Mouse (Mus musculus): Measurements from ENCODE around the gene Mustn1. TPM values are rescaled to one million over a fixed set of nuclear protein-coding genes. Genes with fewer than 3 reads are reported as not detected.

The Mustn1 gene
- 4.9 and 7.3 TPM in 2 replicates for polyA plus RNA-seq (2012; rRNA removed)

DNA sequence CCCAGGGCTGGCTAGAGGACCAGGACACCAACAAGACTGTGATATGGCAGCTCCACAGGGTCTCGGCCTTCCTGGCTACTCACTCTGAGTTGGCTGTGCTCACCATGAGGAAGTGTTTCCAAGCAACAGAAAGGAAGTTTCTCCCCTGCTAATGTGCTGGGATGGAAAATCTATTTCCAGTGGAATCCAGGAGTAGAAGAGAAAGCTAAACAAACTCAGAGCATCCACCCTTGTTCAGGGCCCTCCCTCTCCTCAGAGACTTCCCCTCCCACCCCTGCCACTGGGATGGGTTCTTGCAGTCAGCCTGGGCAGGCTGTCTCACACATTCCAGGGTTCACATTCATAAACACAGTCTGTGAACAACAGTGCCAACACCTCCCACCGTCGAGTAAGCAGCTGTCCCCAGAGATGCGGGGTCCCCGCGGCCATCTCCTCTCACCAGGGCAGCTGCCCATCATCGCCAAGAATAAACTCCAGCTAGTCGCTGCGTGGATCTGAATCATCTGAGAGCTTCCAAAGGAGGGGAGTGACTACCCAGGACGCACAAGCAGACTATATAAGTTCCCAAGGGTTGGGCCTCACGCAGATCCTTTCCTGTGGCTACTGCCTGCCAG is at the start of gene Mustn1:
Gene Mustn1, plus strand, starts transcription at position 243 of the 614 bp plus-strand sequence.
- Histone ChIP-seq H3K27ac (ENCODE audit: insufficient read depth, low read length) (no peak within 1 kb of the TSS), H3K4me1 (ENCODE audit: control insufficient read depth, insufficient read depth, insufficient read length) (no peaks in the 10 kb centered on the region), H3K27me3 (ENCODE audit: control insufficient read depth, insufficient read depth, low read length) (no peaks in the 10 kb centered on the region), H3K4me3 (ENCODE audit: extremely low read depth, insufficient read depth, insufficient read length) (no peak within 1 kb of the TSS), H3K36me3 (ENCODE audit: control insufficient read depth, insufficient read depth, low read length) (peaks cover 6% of the 10 kb centered on the region)
- 86% methylated on average over 11 of the region's 11 CpGs for whole genome bisulfite sequencing
- no peak for TF ChIP-seq POLR2A (IDR thresholded peaks at IDR 0.05; ENCODE audit: low read depth, low read length)
- no peak for TF ChIP-seq CTCF (IDR thresholded peaks at IDR 0.05; ENCODE audit: extremely low read depth, insufficient read depth, insufficient read length, insufficient replicate concordance)
- no peak for DNase-seq (ENCODE audit: low read depth in 1 of 2, low spot score in 2 of 2)

DNA sequence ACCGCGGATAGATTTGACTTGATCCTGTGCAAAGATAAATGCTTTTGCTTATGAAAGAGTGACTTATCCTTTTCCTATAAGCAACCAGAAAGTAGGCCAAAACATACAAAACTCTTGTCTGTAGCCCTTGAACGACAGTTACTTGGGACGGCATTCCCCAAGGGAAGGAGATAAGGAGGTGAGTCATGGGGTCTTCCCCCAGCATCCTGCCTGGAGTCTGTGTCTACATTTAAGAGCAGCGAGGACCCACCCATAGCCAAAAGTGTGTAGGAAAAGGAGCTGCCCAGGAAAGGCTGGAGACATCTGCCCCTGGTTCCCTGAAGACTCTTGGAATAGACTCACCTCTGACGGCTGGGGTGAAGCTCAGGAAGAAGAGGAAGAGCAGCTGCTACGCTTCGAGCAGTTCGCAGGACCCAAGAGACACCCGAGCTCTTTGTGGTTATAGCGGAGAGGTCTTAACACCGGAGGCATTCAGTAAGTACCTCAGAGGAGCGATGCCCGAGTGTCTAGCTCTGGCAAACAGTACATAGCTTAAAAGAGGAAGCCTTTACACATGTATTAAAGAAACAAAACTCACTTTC is 41.5 kb upstream of the Mustn1 start:
- TF ChIP-seq POLR2A (IDR thresholded peaks at IDR 0.05; ENCODE audit: low read depth, low read length) (no peak), CTCF (IDR thresholded peaks at IDR 0.05; ENCODE audit: extremely low read depth, insufficient read depth, insufficient read length, insufficient replicate concordance) (no peak)
- WGBS, result 51% methylated on average over 14 of the region's 14 CpGs
- no peaks in the 10 kb centered on the region; the same call in 1 of the 2 replicates for H3K4me1 ChIP-seq (ENCODE audit: control insufficient read depth, insufficient read depth, insufficient read length)
- no peak overlapping the region for H3K4me3 ChIP-seq (ENCODE audit: extremely low read depth, insufficient read depth, insufficient read length)
- DNase-seq (ENCODE audit: low read depth in 1 of 2, low spot score in 2 of 2), result peak in 1 of 2 experiments; percentile 5
- no peak overlapping the region for H3K27ac ChIP-seq (ENCODE audit: insufficient read depth, low read length)
- no peaks in the 10 kb centered on the region for H3K27me3 ChIP-seq (ENCODE audit: control insufficient read depth, insufficient read depth, low read length)
- 0 out of 2 replicates have a peak, but pooled peaks cover 1% of the 10 kb centered on the region for H3K36me3 ChIP-seq (ENCODE audit: control insufficient read depth, insufficient read depth, low read length)

DNA sequence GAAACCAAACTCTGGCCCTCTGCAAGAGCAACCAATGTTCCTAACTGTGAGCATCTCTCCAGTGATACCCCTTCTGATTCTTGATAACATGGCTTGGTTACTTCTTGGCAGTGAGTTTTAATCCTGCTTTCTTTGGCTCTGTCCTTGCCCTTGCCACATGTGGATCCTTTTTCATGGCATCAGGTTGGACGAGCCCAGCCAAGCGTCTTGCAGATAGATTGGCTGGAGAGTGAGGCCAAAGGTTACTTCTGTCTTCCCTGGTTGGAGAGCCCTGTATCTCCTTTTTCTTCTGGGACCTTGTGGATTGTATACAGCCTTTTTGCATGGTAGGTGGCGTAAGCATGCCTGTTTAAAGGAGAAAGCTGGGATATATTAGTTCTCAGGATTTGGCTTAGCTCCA is 35.3 kb upstream of the Mustn1 start:
- Histone ChIP-seq H3K4me1 (ENCODE audit: control insufficient read depth, insufficient read depth, insufficient read length) (no peaks in the 10 kb centered on the region), H3K36me3 (ENCODE audit: control insufficient read depth, insufficient read depth, low read length) (no peaks in the 10 kb centered on the region), H3K4me3 (ENCODE audit: extremely low read depth, insufficient read depth, insufficient read length) (no peak overlapping the region), H3K27me3 (ENCODE audit: control insufficient read depth, insufficient read depth, low read length) (no peaks in the 10 kb centered on the region), H3K27ac (ENCODE audit: insufficient read depth, low read length) (no peak overlapping the region)
- DNase-seq (ENCODE audit: low read depth in 1 of 2, low spot score in 2 of 2), result no peak
- TF ChIP-seq CTCF (IDR thresholded peaks at IDR 0.05; ENCODE audit: extremely low read depth, insufficient read depth, insufficient read length, insufficient replicate concordance), result no peak
- TF ChIP-seq POLR2A (IDR thresholded peaks at IDR 0.05; ENCODE audit: low read depth, low read length), result no peak
- WGBS, result 97% methylated on average over 3 of the region's 3 CpGs

DNA sequence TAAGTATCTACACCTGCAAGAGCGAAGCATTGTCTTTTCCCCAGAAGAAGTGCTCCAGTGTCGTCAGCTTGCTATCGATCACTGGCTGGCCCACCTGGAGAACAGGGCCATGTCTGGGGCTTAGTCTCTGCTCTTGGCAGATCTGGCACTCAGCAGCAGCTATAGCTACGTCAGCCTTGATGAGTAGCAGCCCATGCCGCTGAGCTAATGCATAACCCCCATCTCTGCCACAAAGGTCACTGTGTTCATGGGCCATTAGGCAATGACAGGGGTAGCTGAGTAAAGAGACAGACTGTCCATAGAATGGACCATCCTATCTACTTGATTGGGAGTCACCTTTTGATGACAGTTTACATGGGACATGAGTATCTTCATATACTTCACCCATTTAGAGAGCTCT is 28.5 kb upstream of the Mustn1 start:
- no peak overlapping the region for H3K27ac ChIP-seq (ENCODE audit: insufficient read depth, low read length)
- H3K27me3 ChIP-seq (ENCODE audit: control insufficient read depth, insufficient read depth, low read length), result no peaks in the 10 kb centered on the region
- no peak overlapping the region for H3K4me3 ChIP-seq (ENCODE audit: extremely low read depth, insufficient read depth, insufficient read length)
- WGBS, result 93% methylated on average over 5 of the region's 5 CpGs
- DNase-seq (ENCODE audit: low read depth in 1 of 2, low spot score in 2 of 2), result no peak
- TF ChIP-seq POLR2A (IDR thresholded peaks at IDR 0.05; ENCODE audit: low read depth, low read length) (no peak), CTCF (IDR thresholded peaks at IDR 0.05; ENCODE audit: extremely low read depth, insufficient read depth, insufficient read length, insufficient replicate concordance) (no peak)
- H3K36me3 ChIP-seq (ENCODE audit: control insufficient read depth, insufficient read depth, low read length), result no peaks in the 10 kb centered on the region
- no peaks in the 10 kb centered on the region for H3K4me1 ChIP-seq (ENCODE audit: control insufficient read depth, insufficient read depth, insufficient read length)

DNA sequence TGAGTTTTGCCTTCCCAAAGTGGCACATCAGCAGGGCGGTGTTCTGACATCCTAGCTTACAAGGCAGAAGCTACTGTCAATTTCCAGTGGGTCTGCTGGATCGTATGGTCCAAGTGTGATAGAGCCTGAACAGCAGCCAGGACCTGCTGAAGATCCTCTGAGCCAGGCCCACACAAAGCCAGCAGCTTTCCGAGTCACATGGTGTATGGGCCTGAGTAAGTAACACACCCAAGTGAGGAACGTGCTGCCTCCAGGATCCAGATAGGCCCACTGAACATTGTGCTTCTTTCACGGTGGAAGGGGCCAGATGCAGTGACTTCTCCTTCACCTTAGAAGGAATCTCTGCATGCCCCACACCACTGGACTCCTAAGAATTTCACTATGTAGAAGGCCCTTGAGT is 26.7 kb upstream of the Mustn1 start:
- Histone ChIP-seq H3K27me3 (ENCODE audit: control insufficient read depth, insufficient read depth, low read length) (no peaks in the 10 kb centered on the region), H3K4me3 (ENCODE audit: extremely low read depth, insufficient read depth, insufficient read length) (no peak overlapping the region), H3K36me3 (ENCODE audit: control insufficient read depth, insufficient read depth, low read length) (no peaks in the 10 kb centered on the region), H3K4me1 (ENCODE audit: control insufficient read depth, insufficient read depth, insufficient read length) (no peaks in the 10 kb centered on the region), H3K27ac (ENCODE audit: insufficient read depth, low read length) (no peak overlapping the region)
- 91% methylated on average over 5 of the region's 5 CpGs for WGBS
- DNase-seq (ENCODE audit: low read depth in 1 of 2, low spot score in 2 of 2), result no peak
- TF ChIP-seq POLR2A (IDR thresholded peaks at IDR 0.05; ENCODE audit: low read depth, low read length), result no peak
- TF ChIP-seq CTCF (IDR thresholded peaks at IDR 0.05; ENCODE audit: extremely low read depth, insufficient read depth, insufficient read length, insufficient replicate concordance), result no peak

DNA sequence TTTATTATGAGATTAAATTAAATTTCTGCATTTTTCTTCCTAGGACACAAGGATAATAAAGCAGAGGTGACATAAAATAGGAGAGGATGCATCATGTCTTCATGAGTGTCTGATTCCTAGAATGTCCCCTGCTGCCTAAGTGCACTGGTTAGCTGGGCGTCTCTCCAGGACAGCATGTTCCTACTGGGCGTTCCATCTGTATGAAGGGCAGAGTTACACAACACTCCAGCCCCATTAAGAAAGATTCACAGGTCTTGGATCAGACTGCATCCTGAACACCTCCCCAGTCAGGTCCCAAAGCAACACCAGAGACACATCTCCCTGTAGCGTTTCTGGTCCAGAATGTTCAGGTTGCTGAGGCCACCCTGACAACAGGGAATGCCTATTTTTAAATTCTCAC is 23.7 kb upstream of the Mustn1 start:
- no peak for DNase-seq (ENCODE audit: low read depth in 1 of 2, low spot score in 2 of 2)
- no peak for TF ChIP-seq CTCF (IDR thresholded peaks at IDR 0.05; ENCODE audit: extremely low read depth, insufficient read depth, insufficient read length, insufficient replicate concordance)
- TF ChIP-seq POLR2A (IDR thresholded peaks at IDR 0.05; ENCODE audit: low read depth, low read length), result no peak
- Histone ChIP-seq H3K27me3 (ENCODE audit: control insufficient read depth, insufficient read depth, low read length) (no peaks in the 10 kb centered on the region), H3K27ac (ENCODE audit: insufficient read depth, low read length) (no peak overlapping the region), H3K4me1 (ENCODE audit: control insufficient read depth, insufficient read depth, insufficient read length) (no peaks in the 10 kb centered on the region), H3K36me3 (ENCODE audit: control insufficient read depth, insufficient read depth, low read length) (no peaks in the 10 kb centered on the region), H3K4me3 (ENCODE audit: extremely low read depth, insufficient read depth, insufficient read length) (no peak overlapping the region)
- WGBS, result 89% methylated on average over 3 of the region's 3 CpGs

DNA sequence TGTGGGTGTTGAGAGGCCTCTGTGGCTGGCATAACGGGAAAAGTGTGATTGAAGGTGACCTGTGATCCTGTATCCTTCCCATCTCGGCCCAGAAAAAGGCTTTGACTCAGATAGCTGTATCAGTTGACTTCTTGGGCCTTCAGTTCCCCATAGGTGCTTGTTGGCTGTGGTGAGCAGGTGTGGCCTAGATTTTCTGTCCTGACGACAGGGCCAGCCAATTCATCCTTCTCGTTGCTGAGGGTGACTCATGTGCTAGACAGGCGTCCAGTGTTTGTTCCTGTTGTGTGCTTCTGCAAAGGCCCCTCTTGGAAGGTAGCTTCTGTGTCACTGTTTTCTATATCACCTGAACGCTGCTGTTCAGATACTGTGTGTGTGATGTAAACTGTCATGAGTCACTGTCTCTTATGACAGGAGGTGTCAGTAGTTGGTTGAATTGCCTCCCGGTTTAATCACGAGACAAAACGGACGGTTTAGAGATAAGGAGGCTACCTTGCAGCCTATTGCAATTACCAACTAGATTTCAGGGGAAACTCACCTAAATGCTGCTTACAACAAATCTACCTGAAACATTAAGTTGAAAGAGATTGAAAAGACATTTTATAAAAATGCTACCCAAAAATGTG is 22.0 kb upstream of the Mustn1 start:
- DNase-seq (ENCODE audit: low read depth in 1 of 2, low spot score in 2 of 2), result no peak
- H3K36me3 ChIP-seq (ENCODE audit: control insufficient read depth, insufficient read depth, low read length), result no peaks in the 10 kb centered on the region
- H3K4me1 ChIP-seq (ENCODE audit: control insufficient read depth, insufficient read depth, insufficient read length), result no peaks in the 10 kb centered on the region
- no peak overlapping the region for H3K4me3 ChIP-seq (ENCODE audit: extremely low read depth, insufficient read depth, insufficient read length)
- WGBS, result 89% methylated on average over 10 of the region's 10 CpGs
- no peak overlapping the region for H3K27ac ChIP-seq (ENCODE audit: insufficient read depth, low read length)
- H3K27me3 ChIP-seq (ENCODE audit: control insufficient read depth, insufficient read depth, low read length), result no peaks in the 10 kb centered on the region
- TF ChIP-seq POLR2A (IDR thresholded peaks at IDR 0.05; ENCODE audit: low read depth, low read length) (no peak), CTCF (IDR thresholded peaks at IDR 0.05; ENCODE audit: extremely low read depth, insufficient read depth, insufficient read length, insufficient replicate concordance) (no peak)
